Comparison of ENCODE assay signal across 16 mouse cellular contexts in genomic region chr4:98403492-98403891, GRCm38 (mm10).
"Had no signal": no experiment of that assay in that cellular context is flagged by ENCODE, and none has a peak within 500 bp of the region (broad histone marks: within the 10 kb centered on the region; RNA-seq: fewer than 3 reads in every experiment).

No protein-coding gene starts in this region.

- ATAC-seq: midbrain, embryonic 16.5 days had no signal

- DNase-seq: lung, adult 18-20 months; lung, embryonic 14.5 days; lung, postnatal 10 days; lung, postnatal 4 days; midbrain, embryonic 14.5 days; right cerebral cortex, postnatal 14 days; thymus, adult 18-20 months; thymus, postnatal 14 days; thymus, postnatal 36 days had no signal

- H3K27ac ChIP-seq: liver, embryonic 14.5 days; midbrain, embryonic 12.5 days; neural tube, embryonic 13.5 days; neural tube, embryonic 15.5 days had no signal

- H3K4me3 ChIP-seq: megakaryocyte, embryonic 14.5 days; midbrain, embryonic 12.5 days; myocyte; neural tube, embryonic 13.5 days; neural tube, embryonic 15.5 days had no signal
